Mouse (Mus musculus): Measurements from ENCODE around the gene Nat8l.

GRCm38 (mm10) chr5:33998505-33998877, 2.7 kb downstream of the Nat8l start:
- TF ChIP-seq POLR2A (IDR thresholded peaks at IDR 0.05; ENCODE audit: insufficient read depth, low read depth, low read length): no peak
- TF ChIP-seq CTCF (IDR thresholded peaks at IDR 0.05; ENCODE audit: insufficient read depth, low read depth, low read length): no peak

Data from olfactory bulb, adult 2 months (tissue).